Mouse (Mus musculus) midbrain, embryonic 14.5 days (tissue): ENCODE measurements at regions not wholly inside any gene's neighbourhood (a gene's known extent, or its start where the extent isn't known, plus 50 kb on each side); places are given as distances from the start of the nearest gene placed in this dataset.

Experiments
- ATAC-seq: fragments of 200-750 bp; cut with Nextera tagmentation; 2 replicates; pipeline ENCODE4 v1.8.0; 2017; ENCODE audit warnings: moderate number of reproducible peaks, moderate library complexity; ENCODE audit not compliant: low FRiP score, low TSS enrichment
- DNase-seq: peaks from one replicate; pipeline ENCODE4 v3.0.0-alpha.2; 2015
- H3K27ac ChIP-seq: fragments of 300-500 bp; sonication (generic); replicated peaks from 2 replicates; pipeline ENCODE4 v1.5.1; 2014; ENCODE audit warnings: mild to moderate bottlenecking, low read depth, low read length, moderate library complexity
- H3K27me3 ChIP-seq: fragments of 300-500 bp; sonication (generic); 2 replicates; pipeline ENCODE4 v1.6.1; 2014; ENCODE audit warnings: low read length, control low read depth, mixed read lengths; ENCODE audit not compliant: control insufficient read depth, insufficient read depth
- H3K36me3 ChIP-seq: fragments of 300-500 bp; sonication (generic); 2 replicates; pipeline ENCODE4 v1.6.1; 2014; ENCODE audit warnings: low read length, control low read depth; ENCODE audit not compliant: control insufficient read depth, insufficient read depth
- H3K4me1 ChIP-seq: fragments of 300-500 bp; sonication (generic); 2 replicates; pipeline ENCODE4 v1.6.1; 2014; ENCODE audit warnings: mild to moderate bottlenecking, antibody characterized with exemption, low read length, control low read depth; ENCODE audit not compliant: control insufficient read depth, insufficient read depth
- H3K4me2 ChIP-seq: fragments of 300-500 bp; sonication (generic); 2 replicates; pipeline ENCODE4 v1.6.1; 2014; ENCODE audit warnings: mild to moderate bottlenecking, low read length, moderate library complexity
- H3K4me3 ChIP-seq: fragments of 300-500 bp; sonication (generic); replicated peaks from 2 replicates; pipeline ENCODE4 v1.5.1; 2014; ENCODE audit warnings: low read depth, low read length
- H3K9ac ChIP-seq: fragments of 300-500 bp; sonication (generic); replicated peaks from 2 replicates; pipeline ENCODE4 v1.6.1; 2014; ENCODE audit warnings: mild to moderate bottlenecking, low read length, moderate library complexity
- H3K9me3 ChIP-seq: fragments of 300-500 bp; sonication (generic); 2 replicates; pipeline ENCODE4 v1.6.1; 2016; ENCODE audit warnings: low read length, control low read depth, mixed read lengths; ENCODE audit not compliant: control insufficient read depth
- WGBS: fragments of 180-500 bp; shearing (Covaris S2); extraction: QIAGEN DNeasy Blood & Tissue Kit; methylation state at CpG from one replicate; pipeline ENCODE4 v1.1.7; 2014; 5-methylcytosine and 5-hydroxymethylcytosine counted together

GRCm38 (mm10) chr15:17493561-17493960 is 765.0 kb downstream of the Cdh9 start:
- H3K4me1 ChIP-seq: no peaks in the 10 kb centered on the region
- no peaks in the 10 kb centered on the region for H3K27me3 ChIP-seq
- no peak overlapping the region for H3K27ac ChIP-seq
- no peak overlapping the region for H3K9ac ChIP-seq
- no peak for DNase-seq
- H3K9me3 ChIP-seq: no peaks in the 10 kb centered on the region
- no peak for ATAC-seq
- 74% methylated on average over 2 of the region's 2 CpGs for WGBS
- no peaks in the 10 kb centered on the region for H3K36me3 ChIP-seq
- no peak overlapping the region for H3K4me3 ChIP-seq
- H3K4me2 ChIP-seq: no peak overlapping the region
